Mouse (Mus musculus): ENCODE results near the gene Rin2. TPM values are rescaled to one million over a fixed set of nuclear protein-coding genes. Genes with fewer than 3 reads are reported as not detected.

Rin2 gene
- total and polyA plus RNA-seq, 3 experiments: 0.05 to 0.10 (median 0.08) TPM

- Histone ChIP-seq H3K27ac (ENCODE audit: insufficient read depth, low read depth) (no peak overlapping the region), H3K9ac (ENCODE audit: insufficient read depth, low read depth) (no peak overlapping the region), H3K79me2 (replicated peaks; ENCODE audit: control insufficient read depth, extremely low read depth, insufficient read depth, poor library complexity, severe bottlenecking) (peaks cover 10% of the 10 kb centered on the region), H3K9me3 (replicated peaks; ENCODE audit: low read length) (no peaks in the 10 kb centered on the region), H3K27me3 (replicated peaks) (peaks cover 25% of the 10 kb centered on the region), H3K4me1 (ENCODE audit: control insufficient read depth in 1 of 2, insufficient read depth in 2 of 2) (peaks cover 6 to 10% of the 10 kb centered on the region in 2 experiments; a peak in 3 of 4 replicates), H3K4me2 (ENCODE audit: insufficient read depth, low read depth, poor library complexity, severe bottlenecking) (peak overlapping the region; percentile 87), H3K36me3 (replicated peaks in 1 of 2; ENCODE audit: control insufficient read depth in 1 of 2, insufficient read depth in 1 of 2, low read length in 1 of 2) (peaks cover 3 to 8% of the 10 kb centered on the region in 2 experiments), H3K4me3 (replicated peaks in 1 of 3; ENCODE audit: low read depth in 2 of 3, low read length in 2 of 3, poor library complexity in 1 of 3) (no peak overlapping the region)
- no peak for DNase-seq (ENCODE audit: extremely low read depth)
- in situ Hi-C loops (cut with MboI; ENCODE audit: low pct_ligation_motif_present, low pct_unique_long_range_greater_than_20kb, low sequenced_read_pairs) (no loop called here), dilution Hi-C loops (cut with MboI; ENCODE audit: extremely low pct_ligation_motif_present, extremely low pct_unique_long_range_greater_than_20kb, low sequenced_read_pairs) (no loop called here)
- TF ChIP-seq RAD21 (IDR thresholded peaks at IDR 0.05; ENCODE audit: low read depth, low read length): no peak
- no peak for TF ChIP-seq MEF2A (IDR thresholded peaks at IDR 0.05; ENCODE audit: borderline replicate concordance, low read depth, low read length)
- TF ChIP-seq IRF4 (IDR thresholded peaks at IDR 0.05; ENCODE audit: low read depth, low read length): no peak
- no peak for TF ChIP-seq SMC3 (IDR thresholded peaks at IDR 0.05; ENCODE audit: low read depth, low read length)
- TF ChIP-seq EP300 (IDR thresholded peaks at IDR 0.05; ENCODE audit: low read length): no peak
- no peak for TF ChIP-seq ZC3H11A (IDR thresholded peaks at IDR 0.05; ENCODE audit: low read depth, low read length)
- no peak for TF ChIP-seq MAFK (IDR thresholded peaks at IDR 0.05; ENCODE audit: insufficient replicate concordance, low read length)
- TF ChIP-seq ELF1 (IDR thresholded peaks at IDR 0.05; ENCODE audit: low read depth, low read length): no peak
- TF ChIP-seq MYC (IDR thresholded peaks at IDR 0.05; ENCODE audit: low read depth, low read length): no peak
- no peak for TF ChIP-seq RCOR1 (conservative IDR thresholded peaks at IDR 0.05; ENCODE audit: low read depth, low read length)
- TF ChIP-seq JUND (conservative IDR thresholded peaks at IDR 0.05; ENCODE audit: low read depth, low read length): no peak
- TF ChIP-seq HCFC1 (IDR thresholded peaks at IDR 0.05; ENCODE audit: low read depth, low read length): no peak
- no peak for TF ChIP-seq PAX5 (IDR thresholded peaks at IDR 0.05; ENCODE audit: low read length)
- no peak for TF ChIP-seq POLR2AphosphoS2 (IDR thresholded peaks at IDR 0.05; ENCODE audit: low read depth, low read length)
- no peak for TF ChIP-seq CTCF (conservative IDR thresholded peaks at IDR 0.05 in 1 of 2, IDR thresholded peaks at IDR 0.05 in 1 of 2; ENCODE audit: low read depth in 2 of 2, low read length in 2 of 2)
Measured at GRCm38 (mm10) chr2:145936975-145937374, 262.0 kb downstream of the Rin2 start.

Other genes with a start within 250 kb of the Rin2 start
- 79.8 and 102 TPM in 2 replicates for gene Naa20, start 226.9 kb downstream of the Rin2 start, total RNA-seq (2012; rRNA removed)
- 264 and 327 TPM in 2 replicates for gene Naa20, start 226.9 kb downstream of the Rin2 start, total RNA-seq (2014; rRNA removed)
- 121 and 136 TPM in 2 replicates for gene Naa20, start 226.9 kb downstream of the Rin2 start, polyA plus RNA-seq (2012; ENCODE audit: insufficient read length, low read depth)